Mouse (Mus musculus): Measurements from ENCODE around the gene Pibf1. TPM values are rescaled to one million over a fixed set of nuclear protein-coding genes. Genes with fewer than 3 reads are reported as not detected.

Gene Pibf1
- polyA plus RNA-seq, 1 experiment from 2014 or later = 24.8 TPM

- 92% methylated on average over 6 of the region's 6 CpGs for WGBS
- peaks cover 4% of the 10 kb centered on the region; the same call in 1 of the 2 replicates for H3K36me3 ChIP-seq (ENCODE audit: control insufficient read depth, insufficient read depth, low read length)
- H3K27ac ChIP-seq (replicated peaks; ENCODE audit: low read depth, low read length) = no peak overlapping the region
- no peak overlapping the region for H3K4me2 ChIP-seq (ENCODE audit: low read depth, severe bottlenecking)
- ATAC-seq (ENCODE audit: insufficient number of reproducible peaks, low FRiP score, low TSS enrichment, low read depth) (no peak), DNase-seq (ENCODE audit: low spot score) (peak; percentile 0)
- no peak overlapping the region for H3K4me3 ChIP-seq (ENCODE audit: low read depth, low read length)
- no peak overlapping the region for H3K9ac ChIP-seq (ENCODE audit: low read length)
- no peaks in the 10 kb centered on the region for H3K27me3 ChIP-seq (ENCODE audit: control insufficient read depth, insufficient read depth, low read length)
- no peaks in the 10 kb centered on the region for H3K9me3 ChIP-seq (ENCODE audit: control insufficient read depth, low read length)
- no peaks in the 10 kb centered on the region; the same call in 1 of the 2 replicates for H3K4me1 ChIP-seq (ENCODE audit: control insufficient read depth, insufficient read depth, low read length)
Measured at GRCm38 (mm10) chr14:99104542-99105123, 5.4 kb downstream of the Pibf1 start.

GRCm38 (mm10) chr14:99106671-99107070, 7.4 kb downstream of the Pibf1 start:
- no peak overlapping the region for H3K27ac ChIP-seq (replicated peaks; ENCODE audit: low read depth, low read length)
- no peak overlapping the region for H3K4me3 ChIP-seq (ENCODE audit: low read depth, low read length)
- no peaks in the 10 kb centered on the region for H3K27me3 ChIP-seq (ENCODE audit: control insufficient read depth, insufficient read depth, low read length)
- no peaks in the 10 kb centered on the region for H3K9me3 ChIP-seq (ENCODE audit: control insufficient read depth, low read length)
- H3K9ac ChIP-seq (ENCODE audit: low read length) = no peak overlapping the region
- no peaks in the 10 kb centered on the region for H3K4me1 ChIP-seq (ENCODE audit: control insufficient read depth, insufficient read depth, low read length)
- ATAC-seq (ENCODE audit: insufficient number of reproducible peaks, low FRiP score, low TSS enrichment, low read depth) (no peak), DNase-seq (ENCODE audit: low spot score) (no peak)
- H3K36me3 ChIP-seq (ENCODE audit: control insufficient read depth, insufficient read depth, low read length) = peaks cover 7% of the 10 kb centered on the region; the same call in 1 of the 2 replicates
- WGBS = 95% methylated on average over 2 of the region's 2 CpGs
- H3K4me2 ChIP-seq (ENCODE audit: low read depth, severe bottlenecking) = no peak overlapping the region

- Histone ChIP-seq H3K4me3 (ENCODE audit: low read depth, low read length) (no peak overlapping the region), H3K36me3 (ENCODE audit: control insufficient read depth, insufficient read depth, low read length) (peaks cover 7% of the 10 kb centered on the region; the same call in 1 of the 2 replicates), H3K9ac (ENCODE audit: low read length) (no peak overlapping the region), H3K4me2 (ENCODE audit: low read depth, severe bottlenecking) (no peak overlapping the region), H3K27me3 (ENCODE audit: control insufficient read depth, insufficient read depth, low read length) (no peaks in the 10 kb centered on the region), H3K4me1 (ENCODE audit: control insufficient read depth, insufficient read depth, low read length) (no peaks in the 10 kb centered on the region), H3K27ac (replicated peaks; ENCODE audit: low read depth, low read length) (no peak overlapping the region), H3K9me3 (ENCODE audit: control insufficient read depth, low read length) (no peaks in the 10 kb centered on the region)
- DNase-seq (ENCODE audit: low spot score) (no peak), ATAC-seq (ENCODE audit: insufficient number of reproducible peaks, low FRiP score, low TSS enrichment, low read depth) (no peak)
- 84% methylated on average over 2 of the region's 2 CpGs for WGBS
Measured at GRCm38 (mm10) chr14:99107631-99108187, 8.5 kb downstream of the Pibf1 start.

- H3K4me1 ChIP-seq (ENCODE audit: control insufficient read depth, insufficient read depth, low read length) = no peaks in the 10 kb centered on the region
- H3K9me3 ChIP-seq (ENCODE audit: control insufficient read depth, low read length) = no peaks in the 10 kb centered on the region
- no peak overlapping the region for H3K9ac ChIP-seq (ENCODE audit: low read length)
- H3K4me3 ChIP-seq (ENCODE audit: low read depth, low read length) = no peak overlapping the region
- H3K27me3 ChIP-seq (ENCODE audit: control insufficient read depth, insufficient read depth, low read length) = no peaks in the 10 kb centered on the region
- no peak overlapping the region for H3K4me2 ChIP-seq (ENCODE audit: low read depth, severe bottlenecking)
- peaks cover 9% of the 10 kb centered on the region; the same call in 1 of the 2 replicates for H3K36me3 ChIP-seq (ENCODE audit: control insufficient read depth, insufficient read depth, low read length)
- 91% methylated on average over 6 of the region's 6 CpGs for WGBS
- DNase-seq (ENCODE audit: low spot score) (no peak), ATAC-seq (ENCODE audit: insufficient number of reproducible peaks, low FRiP score, low TSS enrichment, low read depth) (no peak)
- no peak overlapping the region for H3K27ac ChIP-seq (replicated peaks; ENCODE audit: low read depth, low read length)
Measured at GRCm38 (mm10) chr14:99108762-99109161, 9.5 kb downstream of the Pibf1 start.

DNA sequence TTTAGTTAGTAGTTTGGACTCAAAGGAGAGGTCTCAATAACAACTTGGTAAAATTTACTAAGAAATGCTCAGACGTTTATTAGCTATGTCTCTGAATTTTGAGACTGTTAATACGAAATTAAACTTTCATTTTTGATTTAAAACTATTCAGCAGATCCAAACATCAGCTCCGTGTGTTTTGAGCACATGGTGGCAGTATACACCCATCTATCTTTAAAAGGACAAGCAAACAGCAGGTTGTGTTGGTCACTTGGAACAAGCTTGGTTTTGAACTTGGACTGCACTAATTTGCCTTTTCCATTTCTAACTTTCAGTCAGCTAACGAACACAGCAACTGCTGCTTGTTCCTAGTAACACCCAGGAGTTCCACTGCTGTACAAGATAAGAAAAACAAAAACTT, 18.4 kb downstream of the Pibf1 start:
- Histone ChIP-seq H3K4me1 (ENCODE audit: control insufficient read depth, insufficient read depth, low read length) (no peaks in the 10 kb centered on the region), H3K4me2 (ENCODE audit: low read depth, severe bottlenecking) (no peak overlapping the region), H3K27me3 (ENCODE audit: control insufficient read depth, insufficient read depth, low read length) (no peaks in the 10 kb centered on the region), H3K9me3 (ENCODE audit: control insufficient read depth, low read length) (no peaks in the 10 kb centered on the region), H3K9ac (ENCODE audit: low read length) (no peak overlapping the region), H3K27ac (replicated peaks; ENCODE audit: low read depth, low read length) (no peak overlapping the region), H3K36me3 (ENCODE audit: control insufficient read depth, insufficient read depth, low read length) (peaks cover 5% of the 10 kb centered on the region; the same call in 1 of the 2 replicates), H3K4me3 (ENCODE audit: low read depth, low read length) (no peak overlapping the region)
- DNase-seq (ENCODE audit: low spot score) (no peak), ATAC-seq (ENCODE audit: insufficient number of reproducible peaks, low FRiP score, low TSS enrichment, low read depth) (no peak)
- WGBS = 85% methylated on average over 4 of the region's 4 CpGs

DNA sequence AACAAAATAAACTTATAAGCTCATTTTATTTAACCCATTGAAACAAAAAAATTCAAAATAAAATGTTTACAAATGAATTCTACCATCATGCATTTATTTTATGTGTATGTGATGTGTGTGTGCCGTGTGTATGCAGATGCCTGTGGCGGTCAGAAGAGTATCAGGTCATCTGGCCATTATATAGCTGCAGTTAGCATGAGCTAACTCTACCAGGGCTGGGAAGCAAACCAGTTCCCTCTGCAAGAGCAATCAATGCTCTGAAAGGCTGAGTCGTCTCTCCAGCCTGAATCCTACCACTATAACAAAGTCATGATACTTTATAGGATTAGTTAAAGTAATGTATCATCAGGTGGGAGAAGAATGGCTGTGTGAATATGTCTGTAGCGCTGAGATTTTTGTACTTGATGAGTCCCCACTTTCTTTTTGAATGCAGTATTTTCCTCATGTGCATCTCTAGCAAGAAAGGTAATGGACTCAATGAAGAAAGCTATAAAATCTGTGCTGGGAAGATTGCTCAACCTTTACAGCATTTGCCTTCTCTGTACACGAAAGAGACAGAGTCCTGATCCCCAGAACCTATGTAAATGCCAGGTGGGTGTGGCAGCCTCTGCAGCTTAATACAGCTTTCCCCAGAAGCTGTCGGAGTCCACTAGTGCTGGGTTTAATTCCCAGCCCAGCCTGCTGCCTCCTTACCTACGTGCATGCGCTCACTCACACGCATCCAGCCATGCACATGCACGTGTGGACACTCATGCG, 22.5 kb downstream of the Pibf1 start:
- Histone ChIP-seq H3K4me3 (ENCODE audit: low read depth, low read length) (no peak overlapping the region), H3K4me1 (ENCODE audit: control insufficient read depth, insufficient read depth, low read length) (no peaks in the 10 kb centered on the region), H3K27ac (replicated peaks; ENCODE audit: low read depth, low read length) (no peak overlapping the region), H3K27me3 (ENCODE audit: control insufficient read depth, insufficient read depth, low read length) (no peaks in the 10 kb centered on the region), H3K9ac (ENCODE audit: low read length) (no peak overlapping the region), H3K9me3 (ENCODE audit: control insufficient read depth, low read length) (no peaks in the 10 kb centered on the region), H3K4me2 (ENCODE audit: low read depth, severe bottlenecking) (no peak overlapping the region), H3K36me3 (ENCODE audit: control insufficient read depth, insufficient read depth, low read length) (peaks cover 1% of the 10 kb centered on the region; the same call in 1 of the 2 replicates)
- 91% methylated on average over 11 of the region's 11 CpGs for WGBS
- no peak for ATAC-seq (ENCODE audit: insufficient number of reproducible peaks, low FRiP score, low TSS enrichment, low read depth)
- no peak for DNase-seq (ENCODE audit: low spot score)

DNA sequence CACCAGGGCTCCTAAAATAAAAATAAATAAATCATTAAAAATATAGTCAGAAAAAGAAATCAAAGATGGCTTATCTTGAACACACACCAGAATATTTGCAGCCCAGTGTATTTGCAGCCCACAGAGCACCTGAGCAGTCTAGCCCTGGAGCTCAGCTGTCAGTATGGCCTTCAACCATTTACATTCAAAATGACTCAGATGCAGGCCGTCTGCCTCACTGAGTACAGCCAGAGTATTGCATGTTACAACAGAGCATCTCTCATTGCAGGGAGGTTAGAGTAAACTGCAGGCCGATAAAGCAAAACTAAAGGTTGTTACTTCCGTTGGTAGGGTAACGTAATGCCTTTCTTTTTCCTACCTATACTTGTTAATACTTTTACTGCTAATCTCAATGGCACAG, 24.9 kb downstream of the Pibf1 start:
- Histone ChIP-seq H3K27me3 (ENCODE audit: control insufficient read depth, insufficient read depth, low read length) (no peaks in the 10 kb centered on the region), H3K4me1 (ENCODE audit: control insufficient read depth, insufficient read depth, low read length) (no peaks in the 10 kb centered on the region), H3K27ac (replicated peaks; ENCODE audit: low read depth, low read length) (no peak overlapping the region), H3K36me3 (ENCODE audit: control insufficient read depth, insufficient read depth, low read length) (no peaks in the 10 kb centered on the region), H3K4me2 (ENCODE audit: low read depth, severe bottlenecking) (no peak overlapping the region), H3K9me3 (ENCODE audit: control insufficient read depth, low read length) (no peaks in the 10 kb centered on the region), H3K4me3 (ENCODE audit: low read depth, low read length) (no peak overlapping the region), H3K9ac (ENCODE audit: low read length) (no peak overlapping the region)
- 92% methylated on average over 4 of the region's 4 CpGs for WGBS
- DNase-seq (ENCODE audit: low spot score) (no peak), ATAC-seq (ENCODE audit: insufficient number of reproducible peaks, low FRiP score, low TSS enrichment, low read depth) (no peak)

GRCm38 (mm10) chr14:99126713-99127112, 27.5 kb downstream of the Pibf1 start:
- WGBS = 92% methylated on average over 4 of the region's 4 CpGs

More at GRCm38 (mm10) chr14:99126713-99127112, 27.5 kb downstream of the Pibf1 start:
- Histone ChIP-seq H3K9ac (ENCODE audit: low read length) (no peak overlapping the region), H3K36me3 (ENCODE audit: control insufficient read depth, insufficient read depth, low read length) (no peaks in the 10 kb centered on the region), H3K27me3 (ENCODE audit: control insufficient read depth, insufficient read depth, low read length) (no peaks in the 10 kb centered on the region), H3K4me2 (ENCODE audit: low read depth, severe bottlenecking) (no peak overlapping the region), H3K27ac (replicated peaks; ENCODE audit: low read depth, low read length) (no peak overlapping the region), H3K9me3 (ENCODE audit: control insufficient read depth, low read length) (no peaks in the 10 kb centered on the region), H3K4me1 (ENCODE audit: control insufficient read depth, insufficient read depth, low read length) (no peaks in the 10 kb centered on the region), H3K4me3 (ENCODE audit: low read depth, low read length) (no peak overlapping the region)
- DNase-seq (ENCODE audit: low spot score) = no peak
- ATAC-seq (ENCODE audit: insufficient number of reproducible peaks, low FRiP score, low TSS enrichment, low read depth) = no peak
